Mouse (Mus musculus) hindbrain, embryonic 15.5 days (tissue): Measurements from ENCODE around the gene Apob. TPM values are rescaled to one million over a fixed set of nuclear protein-coding genes. Genes with fewer than 3 reads are reported as not detected.

Experiments
- ATAC-seq: fragments of 200-750 bp; cut with Nextera tagmentation; 2 replicates; pipeline ENCODE4 v1.8.0; 2017; ENCODE audit warnings: low read depth, moderate number of reproducible peaks, moderate TSS enrichment; ENCODE audit not compliant: low FRiP score
- H3K27ac ChIP-seq: fragments of 300-500 bp; sonication (generic); replicated peaks from 2 replicates; pipeline ENCODE4 v1.5.1; 2015; ENCODE audit warnings: mild to moderate bottlenecking, inconsistent platforms
- H3K27me3 ChIP-seq: fragments of 300-500 bp; sonication (generic); 2 replicates; pipeline ENCODE4 v1.6.1; 2015; ENCODE audit warnings: control low read depth, inconsistent platforms
- H3K36me3 ChIP-seq: fragments of 300-500 bp; sonication (generic); 2 replicates; pipeline ENCODE4 v1.6.1; 2015; ENCODE audit warnings: control low read depth, inconsistent platforms
- H3K4me1 ChIP-seq: fragments of 300-500 bp; sonication (generic); replicated peaks from 2 replicates; pipeline ENCODE4 v1.6.1; 2015; ENCODE audit warnings: control low read depth, inconsistent platforms
- H3K4me2 ChIP-seq: fragments of 300-500 bp; sonication (generic); 2 replicates; pipeline ENCODE4 v1.6.1; 2015; ENCODE audit warnings: moderate library complexity, mild to moderate bottlenecking, inconsistent platforms
- H3K4me3 ChIP-seq: fragments of 300-500 bp; sonication (generic); 2 replicates; pipeline ENCODE4 v1.5.1; 2015; ENCODE audit warnings: mild to moderate bottlenecking, inconsistent platforms
- H3K9ac ChIP-seq: fragments of 300-500 bp; sonication (generic); 2 replicates; pipeline ENCODE4 v1.6.1; 2015; ENCODE audit warnings: inconsistent platforms
- H3K9me3 ChIP-seq: fragments of 300-500 bp; sonication (generic); 2 replicates; pipeline ENCODE4 v1.6.1; 2016; ENCODE audit warnings: control low read depth, inconsistent platforms
- WGBS: fragments of 180-500 bp; shearing (Covaris S2); methylation state at CpG from one replicate; pipeline ENCODE4 v1.1.7; 2015; 5-methylcytosine and 5-hydroxymethylcytosine counted together
- polyA plus RNA-seq: library from polyadenylated mRNA; unstranded; fragments of >200 nt; fragmentation: Nextera tagmentation; extraction: Ambion mirVana; gene quantifications from 2 replicates; pipeline ENCODE4 v1.2.1, GENCODE M21; 2015

Gene Apob
- 0.04 and 0.06 TPM in 2 replicates for polyA plus RNA-seq

DNA sequence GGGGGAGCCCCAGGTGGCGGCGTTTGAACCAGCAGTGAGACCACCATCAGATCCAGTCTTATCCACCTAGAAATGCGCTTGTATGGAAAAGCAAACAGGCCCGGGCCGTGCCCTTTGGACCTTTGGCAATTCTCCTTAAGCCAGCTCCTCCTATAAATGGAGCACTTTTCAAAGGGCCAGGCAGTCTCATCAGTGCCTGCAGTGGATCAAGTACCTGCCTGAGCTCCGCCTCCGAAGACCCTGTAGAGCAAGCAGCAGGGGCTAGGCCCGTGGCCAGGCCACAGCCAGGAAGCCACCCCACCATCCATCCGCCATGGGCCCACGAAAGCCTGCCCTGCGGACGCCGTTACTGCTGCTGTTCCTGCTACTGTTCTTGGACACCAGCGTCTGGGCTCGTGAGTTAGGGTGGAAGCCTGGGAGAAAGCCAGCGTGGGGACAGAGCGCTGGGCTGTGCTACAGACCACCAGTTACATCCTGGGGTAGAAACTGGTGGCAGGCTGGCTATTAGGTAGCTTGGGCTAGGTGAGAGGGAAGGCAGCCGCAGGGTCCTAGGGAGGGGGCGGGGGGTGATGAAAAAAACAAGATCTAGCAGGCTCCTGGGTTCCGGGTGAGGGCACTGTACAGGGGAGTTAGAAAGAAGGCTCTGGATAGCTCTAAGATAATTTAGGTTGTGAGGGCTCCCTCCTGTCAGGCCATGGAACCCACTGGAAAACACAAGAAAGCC lies at the start of gene Apob:
Apob (plus strand) TSS at position 183 of the 724 bp plus-strand sequence.
- H3K9me3 ChIP-seq = no peaks in the 10 kb centered on the region
- H3K4me2 ChIP-seq = peak within 1 kb of the TSS; percentile 23; the same call in 1 of the 2 replicates
- no peak within 1 kb of the TSS for H3K27ac ChIP-seq
- H3K4me1 ChIP-seq = 0 out of 2 replicates have a peak, but pooled peaks cover 9% of the 10 kb centered on the region
- no peaks in the 10 kb centered on the region for H3K36me3 ChIP-seq
- 89% methylated on average over 20 of the region's 20 CpGs for WGBS
- H3K4me3 ChIP-seq = no peak within 1 kb of the TSS
- ATAC-seq = 0 out of 2 replicates have a peak, but pooled peaks have one; percentile 16
- H3K9ac ChIP-seq = no peak within 1 kb of the TSS
- H3K27me3 ChIP-seq = no peaks in the 10 kb centered on the region

DNA sequence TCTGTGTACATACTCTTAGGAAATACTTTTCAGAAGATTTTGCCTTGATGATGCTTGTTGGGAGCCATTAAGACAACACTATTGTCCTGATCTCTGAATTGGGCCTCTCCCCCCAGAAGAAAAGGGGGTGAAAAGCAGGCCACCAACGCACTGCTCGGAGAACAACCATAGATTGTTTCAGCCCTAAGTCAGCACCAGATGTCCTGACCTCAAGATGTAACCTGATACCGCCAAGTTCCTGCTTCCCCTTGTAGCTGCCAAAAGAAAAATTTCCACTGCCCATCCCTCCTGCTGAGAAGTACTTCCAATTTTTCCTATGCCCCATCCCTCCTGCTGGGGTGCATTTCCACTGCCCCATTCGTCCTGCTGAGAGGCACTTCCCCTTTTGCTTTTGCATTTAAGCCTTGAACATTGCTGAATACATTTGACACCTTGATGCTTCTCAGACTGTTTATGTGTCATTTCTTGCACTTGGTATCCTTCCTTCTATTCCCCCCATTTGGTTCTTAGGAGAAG lies 45.0 kb upstream of the Apob start:
- Histone ChIP-seq H3K4me2 (no peak overlapping the region), H3K4me1 (no peaks in the 10 kb centered on the region), H3K4me3 (no peak overlapping the region), H3K9me3 (no peaks in the 10 kb centered on the region), H3K9ac (no peak overlapping the region), H3K27me3 (no peaks in the 10 kb centered on the region), H3K27ac (no peak overlapping the region), H3K36me3 (no peaks in the 10 kb centered on the region)
- WGBS = 61% methylated on average over 4 of the region's 4 CpGs
- ATAC-seq = no peak

GRCm38 (mm10) chr12:7950098-7950745 lies 27.2 kb upstream of the Apob start:
- Histone ChIP-seq H3K9ac (no peak overlapping the region), H3K4me3 (no peak overlapping the region), H3K9me3 (no peaks in the 10 kb centered on the region), H3K4me2 (no peak overlapping the region), H3K4me1 (no peaks in the 10 kb centered on the region), H3K36me3 (no peaks in the 10 kb centered on the region), H3K27ac (no peak overlapping the region), H3K27me3 (no peaks in the 10 kb centered on the region)
- 88% methylated on average over 9 of the region's 9 CpGs for WGBS
- no peak for ATAC-seq

- no peak overlapping the region for H3K27ac ChIP-seq
- WGBS = 70% methylated on average over 1 of the region's 1 CpGs
- no peaks in the 10 kb centered on the region for H3K4me1 ChIP-seq
- H3K9me3 ChIP-seq = no peaks in the 10 kb centered on the region
- no peak overlapping the region for H3K4me2 ChIP-seq
- no peak overlapping the region for H3K4me3 ChIP-seq
- H3K36me3 ChIP-seq = no peaks in the 10 kb centered on the region
- no peaks in the 10 kb centered on the region for H3K27me3 ChIP-seq
- no peak overlapping the region for H3K9ac ChIP-seq
- no peak for ATAC-seq
Measured at GRCm38 (mm10) chr12:7958851-7959250, 18.6 kb upstream of the Apob start.

DNA sequence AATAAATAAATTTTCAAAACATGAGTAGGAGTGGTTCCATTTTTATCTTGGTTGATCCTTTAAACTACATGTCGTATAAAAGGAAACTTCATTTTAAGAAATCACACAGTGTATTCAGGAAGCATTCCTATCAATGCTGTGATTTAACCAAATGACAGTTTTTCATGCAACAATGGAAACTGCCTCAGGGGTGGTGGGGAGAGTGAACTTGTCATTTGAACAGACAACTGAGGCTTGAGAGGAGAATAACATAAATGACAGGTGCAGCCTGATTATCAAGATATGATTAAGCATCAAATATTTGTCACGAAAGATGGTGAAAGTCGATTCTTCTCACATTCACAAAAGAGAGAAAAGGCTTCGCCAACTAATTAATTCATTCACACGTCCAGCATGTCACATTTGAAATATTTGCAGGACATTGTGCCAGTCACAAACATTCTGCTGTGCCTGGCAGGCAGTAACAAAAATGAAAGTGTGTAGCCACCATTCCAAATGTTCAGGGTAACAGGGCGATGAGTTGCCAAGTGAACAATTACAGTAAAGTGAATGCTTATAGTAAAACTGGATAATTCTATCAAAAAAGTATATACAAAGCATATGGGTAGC lies 18.0 kb upstream of the Apob start:
- Histone ChIP-seq H3K36me3 (no peaks in the 10 kb centered on the region), H3K4me3 (no peak overlapping the region), H3K27ac (no peak overlapping the region), H3K4me2 (no peak overlapping the region), H3K27me3 (no peaks in the 10 kb centered on the region), H3K9ac (no peak overlapping the region), H3K9me3 (no peaks in the 10 kb centered on the region), H3K4me1 (no peaks in the 10 kb centered on the region)
- no peak for ATAC-seq
- WGBS = 55% methylated on average over 6 of the region's 6 CpGs

DNA sequence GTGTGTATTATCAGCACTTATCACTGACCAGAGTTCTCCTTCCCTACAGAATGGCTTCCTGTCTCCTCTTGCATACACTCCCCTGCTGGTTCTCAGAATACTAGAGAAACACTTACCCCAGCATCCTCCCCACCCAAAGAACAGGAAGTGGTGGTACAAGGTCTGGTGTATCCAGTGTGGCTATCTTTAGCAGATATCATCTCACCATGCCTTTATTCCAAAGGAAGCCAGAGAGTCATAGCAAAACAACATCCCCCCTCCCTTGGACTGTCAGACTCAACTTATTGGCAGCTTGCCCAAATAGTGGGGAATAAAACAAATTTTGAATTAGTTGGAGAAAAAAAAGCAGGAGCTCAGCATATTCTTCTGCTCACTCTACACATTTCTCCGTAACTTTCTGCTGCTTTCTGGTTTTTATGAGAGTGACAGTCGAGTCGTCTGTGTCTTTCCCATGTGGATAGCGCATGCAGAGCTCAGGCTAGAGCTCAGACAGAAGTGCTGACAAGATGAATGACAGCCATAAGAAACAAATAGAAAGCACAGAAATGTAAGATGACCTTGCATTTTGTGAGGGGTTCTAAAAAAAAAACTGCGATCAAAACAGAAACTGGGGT lies 15.0 kb upstream of the Apob start:
- Histone ChIP-seq H3K9me3 (no peaks in the 10 kb centered on the region), H3K9ac (no peak overlapping the region), H3K27me3 (no peaks in the 10 kb centered on the region), H3K27ac (no peak overlapping the region), H3K4me1 (no peaks in the 10 kb centered on the region), H3K4me2 (no peak overlapping the region), H3K36me3 (no peaks in the 10 kb centered on the region), H3K4me3 (no peak overlapping the region)
- no peak for ATAC-seq
- 69% methylated on average over 5 of the region's 5 CpGs for WGBS

DNA sequence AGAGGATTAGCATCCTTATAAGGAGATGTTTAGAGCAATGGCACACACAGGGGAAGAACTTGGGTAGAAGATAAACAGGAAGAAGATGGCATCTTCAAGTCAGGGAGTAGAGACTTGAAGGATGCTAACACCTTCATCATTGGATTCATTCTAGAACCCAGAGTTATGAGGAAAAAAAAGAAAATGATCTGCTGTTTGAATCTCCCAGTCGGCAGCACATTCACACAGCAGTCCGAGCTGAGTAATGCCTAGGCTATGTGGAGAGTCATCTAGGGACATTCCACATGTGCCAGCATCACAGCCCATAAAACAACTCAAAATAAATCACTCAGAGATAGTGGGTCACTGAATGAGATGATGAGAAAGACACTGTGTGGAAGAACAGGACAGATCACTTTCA lies 10.2 kb upstream of the Apob start:
- Histone ChIP-seq H3K36me3 (no peaks in the 10 kb centered on the region), H3K4me3 (no peak overlapping the region), H3K27ac (no peak overlapping the region), H3K27me3 (no peaks in the 10 kb centered on the region), H3K4me1 (no peaks in the 10 kb centered on the region), H3K9ac (no peak overlapping the region), H3K4me2 (no peak overlapping the region), H3K9me3 (no peaks in the 10 kb centered on the region)
- no peak for ATAC-seq
- 87% methylated on average over 2 of the region's 2 CpGs for whole genome bisulfite sequencing

- Histone ChIP-seq H3K27ac (no peak overlapping the region), H3K36me3 (no peaks in the 10 kb centered on the region), H3K4me1 (0 out of 2 replicates have a peak, but pooled peaks cover 9% of the 10 kb centered on the region), H3K9ac (no peak overlapping the region), H3K4me2 (no peak overlapping the region), H3K27me3 (no peaks in the 10 kb centered on the region), H3K4me3 (no peak overlapping the region), H3K9me3 (no peaks in the 10 kb centered on the region)
- 87% methylated on average over 2 of the region's 2 CpGs for WGBS
- ATAC-seq = no peak
Measured at GRCm38 (mm10) chr12:7970301-7970700, 7.1 kb upstream of the Apob start.

- H3K27me3 ChIP-seq = no peaks in the 10 kb centered on the region
- ATAC-seq = no peak
Measured at GRCm38 (mm10) chr12:7970817-7971216, 6.6 kb upstream of the Apob start.

DNA sequence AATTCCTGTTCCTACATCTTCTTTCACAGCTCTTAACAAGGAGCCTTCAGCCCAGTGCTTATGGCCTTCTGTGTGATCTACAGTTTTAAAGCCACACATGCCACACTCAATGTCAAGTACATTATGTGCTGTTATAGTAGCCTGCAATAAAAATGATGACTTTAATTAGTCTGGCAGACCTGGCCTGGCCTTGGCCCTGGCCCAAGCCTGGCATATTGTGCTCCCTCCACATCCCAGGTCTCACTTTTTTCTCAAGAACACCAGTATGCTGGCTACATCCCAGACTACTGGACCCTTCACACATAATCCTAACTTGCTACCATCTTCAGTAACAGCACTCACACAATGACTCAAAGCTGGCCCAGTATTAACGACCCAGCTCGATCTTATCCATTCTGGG lies 5.7 kb upstream of the Apob start:
- ATAC-seq = no peak
- WGBS = 94% methylated on average over 2 of the region's 2 CpGs

More at GRCm38 (mm10) chr12:7970817-7971216, 6.6 kb upstream of the Apob start:
- Histone ChIP-seq H3K36me3 (no peaks in the 10 kb centered on the region), H3K27ac (no peak overlapping the region), H3K9ac (no peak overlapping the region), H3K9me3 (no peaks in the 10 kb centered on the region), H3K4me2 (no peak overlapping the region), H3K4me3 (no peak overlapping the region), H3K4me1 (0 out of 2 replicates have a peak, but pooled peaks cover 9% of the 10 kb centered on the region)
- 86% methylated on average over 3 of the region's 3 CpGs for WGBS

GRCm38 (mm10) chr12:7973773-7974322 lies 3.6 kb upstream of the Apob start:
- WGBS = 34% methylated on average over 5 of the region's 5 CpGs
- ATAC-seq = no peak
- no peaks in the 10 kb centered on the region for H3K9me3 ChIP-seq
- H3K36me3 ChIP-seq = no peaks in the 10 kb centered on the region
- H3K4me3 ChIP-seq = no peak overlapping the region
- H3K4me2 ChIP-seq = no peak overlapping the region
- 0 out of 2 replicates have a peak, but pooled peaks cover 9% of the 10 kb centered on the region for H3K4me1 ChIP-seq
- H3K9ac ChIP-seq = no peak overlapping the region
- no peaks in the 10 kb centered on the region for H3K27me3 ChIP-seq
- H3K27ac ChIP-seq = no peak overlapping the region

More for the DNA sequence above, 5.7 kb upstream of the Apob start:
- H3K9ac ChIP-seq = no peak overlapping the region
- no peaks in the 10 kb centered on the region for H3K9me3 ChIP-seq
- H3K4me1 ChIP-seq = 0 out of 2 replicates have a peak, but pooled peaks cover 9% of the 10 kb centered on the region
- H3K4me2 ChIP-seq = no peak overlapping the region
- no peak overlapping the region for H3K4me3 ChIP-seq
- H3K36me3 ChIP-seq = no peaks in the 10 kb centered on the region
- H3K27ac ChIP-seq = no peak overlapping the region
- no peaks in the 10 kb centered on the region for H3K27me3 ChIP-seq
